Mouse (Mus musculus) liver, embryonic 13.5 days (tissue): ENCODE data around the gene Sf1. TPM values are rescaled to one million over a fixed set of nuclear protein-coding genes. Genes with fewer than 3 reads are reported as not detected.

ENCODE experiments used
- ATAC-seq: fragments of 200-750 bp; cut with Nextera tagmentation; 2 replicates; pipeline ENCODE4 v1.8.0; 2017; ENCODE audit warnings: low read depth, mild to moderate bottlenecking, moderate number of reproducible peaks, moderate library complexity
- DNase-seq: peaks from one replicate; pipeline ENCODE4 v3.0.0; 2022
- H3K27ac ChIP-seq: fragments of 300-500 bp; sonication (generic); 2 replicates; pipeline ENCODE4 v1.5.1; 2015; ENCODE audit warnings: moderate library complexity, mild to moderate bottlenecking, inconsistent platforms
- H3K27me3 ChIP-seq: fragments of 300-500 bp; sonication (generic); 2 replicates; pipeline ENCODE4 v1.6.1; 2015; ENCODE audit warnings: mild to moderate bottlenecking, inconsistent platforms
- H3K36me3 ChIP-seq: fragments of 300-500 bp; sonication (generic); 2 replicates; pipeline ENCODE4 v1.6.1; 2015; ENCODE audit warnings: mild to moderate bottlenecking, inconsistent platforms
- H3K4me1 ChIP-seq: fragments of 300-500 bp; sonication (generic); replicated peaks from 2 replicates; pipeline ENCODE4 v1.6.1; 2015; ENCODE audit warnings: inconsistent platforms
- H3K4me2 ChIP-seq: fragments of 300-500 bp; sonication (generic); 2 replicates; pipeline ENCODE4 v1.6.1; 2015; ENCODE audit warnings: inconsistent platforms, mild to moderate bottlenecking, moderate library complexity
- H3K4me3 ChIP-seq: fragments of 300-500 bp; sonication (generic); replicated peaks from 2 replicates; pipeline ENCODE4 v1.5.1; 2015; ENCODE audit warnings: mild to moderate bottlenecking, inconsistent platforms
- H3K9ac ChIP-seq: fragments of 300-500 bp; sonication (generic); 2 replicates; pipeline ENCODE4 v1.6.1; 2015; ENCODE audit warnings: mild to moderate bottlenecking, inconsistent platforms
- H3K9me3 ChIP-seq: fragments of 300-500 bp; sonication (generic); replicated peaks from 2 replicates; pipeline ENCODE4 v1.6.1; 2016; ENCODE audit warnings: inconsistent platforms
- WGBS: fragments of 180-500 bp; shearing (Covaris S2); methylation state at CpG from one replicate; pipeline ENCODE4 v1.1.7; 2015; ENCODE audit not compliant: insufficient replicate concordance; 5-methylcytosine and 5-hydroxymethylcytosine counted together
- polyA plus RNA-seq: library from polyadenylated mRNA; unstranded; fragments of >200 nt; fragmentation: Nextera tagmentation; extraction: Ambion mirVana; gene quantifications from 2 replicates; pipeline ENCODE4 v1.2.1, GENCODE M21; 2015

Gene Sf1
- polyA plus RNA-seq, 1 experiment from 2014 or later, result 68.4 TPM

DNA sequence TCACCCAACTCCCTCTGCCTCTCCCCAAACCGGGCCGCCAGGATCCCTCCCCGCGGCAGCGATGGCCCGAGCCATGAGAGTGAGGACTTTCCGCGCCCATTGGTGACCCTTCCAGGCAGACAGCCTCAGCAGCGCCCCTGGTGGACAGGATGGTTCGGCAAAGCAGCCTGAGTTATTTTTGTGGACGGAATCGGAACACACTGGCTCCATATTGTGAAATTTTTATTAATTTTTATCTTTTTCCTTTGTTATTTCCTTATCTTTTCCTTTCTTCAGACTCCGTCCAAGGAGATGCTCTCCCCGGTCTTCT is 12.7 kb downstream of the Sf1 start:
- Histone ChIP-seq H3K9me3 (no peaks in the 10 kb centered on the region), H3K4me2 (no peak overlapping the region), H3K27ac (no peak overlapping the region), H3K4me1 (peaks cover 5% of the 10 kb centered on the region; the same call in 1 of the 2 replicates), H3K4me3 (no peak overlapping the region), H3K36me3 (peaks cover 87% of the 10 kb centered on the region), H3K9ac (no peak overlapping the region), H3K27me3 (no peaks in the 10 kb centered on the region)
- ATAC-seq (no peak), DNase-seq (no peak)
- 85% methylated on average over 14 of the region's 14 CpGs for WGBS

DNA sequence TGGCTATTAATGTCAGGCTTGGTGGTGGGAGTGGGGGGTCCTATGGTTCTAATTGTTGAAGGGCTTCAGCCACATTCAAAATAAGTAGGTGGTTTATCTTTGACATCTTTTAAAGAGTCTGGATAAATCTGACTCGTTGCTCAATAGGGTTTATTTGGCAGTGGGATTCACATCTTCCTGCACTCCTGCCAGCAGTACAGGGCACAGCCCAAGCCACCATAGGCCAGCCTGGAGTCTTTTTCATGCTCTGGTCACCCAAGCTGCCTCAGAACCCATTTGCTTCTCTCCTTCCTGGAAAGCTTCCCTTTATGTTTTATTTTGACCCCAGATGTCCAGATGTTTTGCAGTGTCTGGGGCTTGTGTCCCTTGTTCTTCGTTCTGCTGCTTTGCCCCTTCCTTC is 13.2 kb downstream of the Sf1 start:
- DNase-seq (no peak), ATAC-seq (no peak)
- no peak overlapping the region for H3K4me3 ChIP-seq
- H3K9ac ChIP-seq, result no peak overlapping the region
- no peaks in the 10 kb centered on the region for H3K27me3 ChIP-seq
- no peaks in the 10 kb centered on the region for H3K9me3 ChIP-seq
- 75% methylated on average over 2 of the region's 2 CpGs for WGBS
- H3K36me3 ChIP-seq, result peaks cover 83% of the 10 kb centered on the region
- peaks cover 5% of the 10 kb centered on the region; the same call in 1 of the 2 replicates for H3K4me1 ChIP-seq
- H3K27ac ChIP-seq, result no peak overlapping the region
- H3K4me2 ChIP-seq, result no peak overlapping the region

DNA sequence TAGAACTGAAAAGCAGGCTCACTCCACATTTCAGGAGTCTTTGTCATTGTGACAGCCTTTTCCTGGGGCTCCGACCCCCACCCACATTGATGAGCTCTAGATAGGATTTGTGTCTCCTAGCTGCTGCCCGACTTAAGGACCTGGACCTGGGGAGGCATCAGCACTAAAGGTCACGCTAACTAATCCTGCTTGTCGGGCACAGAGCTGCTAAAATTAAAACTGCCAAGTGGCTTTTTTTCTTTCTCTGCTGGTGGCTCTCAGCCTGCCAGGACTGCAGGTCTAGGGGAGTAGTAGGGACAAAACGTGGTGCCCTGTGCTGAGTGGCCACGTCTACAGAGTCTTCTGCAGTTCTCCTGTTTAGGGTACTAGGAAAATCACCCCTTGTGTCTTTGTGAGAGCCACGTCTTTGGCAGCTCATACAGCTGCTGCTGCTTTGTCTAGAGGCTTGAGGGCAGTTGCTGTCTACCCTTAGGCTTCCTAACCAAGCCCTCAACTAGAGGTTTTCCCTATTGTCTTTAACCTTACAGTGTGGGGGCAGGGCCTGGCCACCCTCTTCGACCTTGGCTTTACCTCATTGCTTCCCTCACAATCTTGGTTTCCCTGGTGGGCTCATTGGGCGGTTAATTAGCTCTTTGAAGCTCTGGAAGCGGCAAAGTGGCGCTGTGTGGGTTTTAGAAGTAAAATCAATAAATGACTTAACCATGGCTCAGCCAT is 14.0 kb downstream of the Sf1 start:
- Histone ChIP-seq H3K9me3 (no peaks in the 10 kb centered on the region), H3K4me2 (no peak overlapping the region), H3K9ac (no peak overlapping the region), H3K4me3 (no peak overlapping the region), H3K4me1 (peaks cover 5% of the 10 kb centered on the region; the same call in 1 of the 2 replicates), H3K27ac (no peak overlapping the region), H3K27me3 (no peaks in the 10 kb centered on the region), H3K36me3 (peaks cover 74% of the 10 kb centered on the region)
- no peak for ATAC-seq
- no peak for DNase-seq
- WGBS, result 85% methylated on average over 11 of the region's 11 CpGs

DNA sequence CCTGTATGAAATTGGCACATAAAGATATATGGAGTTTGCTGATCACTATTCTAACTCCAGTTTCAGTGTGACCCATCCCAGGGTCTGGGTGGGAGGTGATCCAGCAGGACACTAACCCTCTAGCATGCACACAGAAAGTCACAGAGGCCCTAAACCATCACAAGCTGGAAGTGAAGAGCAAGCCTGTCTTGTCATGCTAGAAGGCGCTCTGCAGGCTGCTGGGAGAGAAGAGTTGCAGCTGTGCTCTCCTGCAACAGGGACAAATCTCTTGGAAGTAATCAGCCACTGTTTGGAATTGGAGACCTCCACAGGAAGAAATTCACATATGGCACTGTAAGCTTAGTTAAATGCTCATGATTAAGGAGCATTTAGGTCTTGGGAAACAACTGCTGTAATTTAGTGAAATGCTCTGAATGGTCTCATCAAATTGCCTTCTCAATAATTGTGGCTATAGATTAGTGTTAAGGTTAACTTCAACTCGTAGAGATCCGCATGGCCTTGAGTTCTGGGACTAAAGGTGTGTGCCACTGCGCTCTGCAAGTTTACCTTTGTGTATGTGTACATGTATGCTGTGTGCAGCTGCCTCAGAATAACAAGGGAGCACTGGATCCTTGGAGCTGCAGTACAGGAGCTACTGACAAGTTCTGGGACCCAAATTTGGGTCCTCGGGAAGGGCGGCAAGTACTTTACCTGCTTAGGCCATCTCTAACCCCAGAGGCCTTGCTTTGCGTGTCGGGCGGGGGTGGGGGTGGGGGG is 17.1 kb downstream of the Sf1 start:
- Histone ChIP-seq H3K36me3 (peaks cover 43% of the 10 kb centered on the region), H3K4me1 (peaks cover 16% of the 10 kb centered on the region; the same call in 1 of the 2 replicates), H3K9me3 (no peaks in the 10 kb centered on the region), H3K4me3 (no peak overlapping the region), H3K27ac (no peak overlapping the region), H3K4me2 (no peak overlapping the region), H3K9ac (no peak overlapping the region), H3K27me3 (no peaks in the 10 kb centered on the region)
- DNase-seq (no peak), ATAC-seq (no peak)
- 85% methylated on average over 9 of the region's 9 CpGs for WGBS

DNA sequence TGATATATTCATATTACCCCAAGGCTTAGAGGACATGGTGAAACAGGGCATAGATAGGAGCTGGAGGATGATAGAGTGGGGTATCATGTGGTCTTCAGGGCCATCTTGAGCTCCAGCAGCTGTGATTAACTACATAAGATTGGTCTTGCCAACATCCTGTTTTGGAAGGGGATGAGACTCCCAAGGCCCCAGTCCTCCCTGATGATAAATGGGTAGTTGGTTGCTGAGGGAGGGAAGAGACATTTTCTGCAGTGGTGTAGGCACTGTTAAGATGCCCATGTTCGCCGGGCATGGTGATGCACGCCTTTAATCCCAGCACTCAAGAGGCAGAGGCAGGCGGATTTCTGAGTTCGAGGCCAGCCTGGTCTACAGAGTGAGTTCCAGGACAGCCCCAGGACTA is 17.7 kb downstream of the Sf1 start:
- H3K27me3 ChIP-seq, result no peaks in the 10 kb centered on the region
- no peak overlapping the region for H3K27ac ChIP-seq
- no peaks in the 10 kb centered on the region for H3K9me3 ChIP-seq
- H3K4me1 ChIP-seq, result peaks cover 16% of the 10 kb centered on the region; the same call in 1 of the 2 replicates
- H3K36me3 ChIP-seq, result peaks cover 37% of the 10 kb centered on the region
- H3K4me2 ChIP-seq, result no peak overlapping the region
- WGBS, result 85% methylated on average over 5 of the region's 5 CpGs
- H3K4me3 ChIP-seq, result no peak overlapping the region
- no peak for DNase-seq
- no peak overlapping the region for H3K9ac ChIP-seq
- ATAC-seq, result no peak

DNA sequence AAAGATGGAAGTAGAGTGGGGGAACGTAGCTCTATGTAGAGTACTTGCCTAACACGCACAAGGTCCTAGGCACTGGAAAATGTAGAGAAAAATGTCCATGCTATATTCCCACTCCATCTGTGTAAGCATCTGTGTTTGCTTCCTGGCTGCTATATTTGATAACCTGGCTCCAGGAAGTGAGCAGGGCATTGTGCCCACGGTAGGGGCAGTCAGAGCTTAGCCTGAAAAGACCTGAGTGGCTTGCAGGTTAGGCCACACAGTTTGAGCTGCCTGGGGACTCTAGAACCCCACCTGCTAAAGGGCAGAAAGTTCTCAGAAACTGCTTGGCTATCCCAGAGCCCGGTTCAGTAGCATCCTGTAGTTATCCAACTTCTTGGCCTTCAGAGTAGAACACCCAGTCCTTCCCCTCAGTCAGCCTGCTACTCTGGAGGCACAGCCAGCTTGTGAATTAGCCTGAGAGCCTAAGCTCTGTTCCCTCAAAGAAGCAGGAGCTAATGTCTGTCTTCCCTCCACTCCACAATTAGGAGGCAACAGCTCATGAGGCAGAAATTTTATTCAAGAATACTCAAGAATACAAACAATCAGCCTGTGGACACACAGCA is 18.9 kb downstream of the Sf1 start:
- DNase-seq (no peak), ATAC-seq (no peak)
- H3K27ac ChIP-seq, result no peak overlapping the region
- H3K36me3 ChIP-seq, result peaks cover 25% of the 10 kb centered on the region
- no peak overlapping the region for H3K9ac ChIP-seq
- H3K4me1 ChIP-seq, result peaks cover 16% of the 10 kb centered on the region; the same call in 1 of the 2 replicates
- H3K4me2 ChIP-seq, result no peak overlapping the region
- H3K27me3 ChIP-seq, result no peaks in the 10 kb centered on the region
- H3K9me3 ChIP-seq, result no peaks in the 10 kb centered on the region
- 45% methylated on average over 4 of the region's 4 CpGs for WGBS
- H3K4me3 ChIP-seq, result no peak overlapping the region

DNA sequence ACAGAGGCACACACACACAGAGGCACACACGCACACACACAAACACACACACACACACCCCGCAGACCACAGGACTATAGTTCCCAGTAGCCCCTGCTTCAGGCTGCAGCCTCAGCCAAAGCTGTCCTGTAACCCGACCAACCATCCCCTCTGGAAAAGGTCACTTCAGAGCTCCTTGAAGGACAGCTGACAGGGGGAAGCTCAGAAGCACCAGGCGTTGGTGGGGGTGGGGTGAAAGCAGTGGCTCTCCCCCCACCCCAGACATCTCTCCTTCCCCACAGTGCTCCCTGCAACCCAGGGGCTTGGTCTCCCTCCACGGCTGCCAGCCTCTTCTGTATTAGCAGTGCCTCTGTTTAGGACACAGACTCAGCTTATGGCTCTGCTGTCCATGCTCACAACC is 20.0 kb downstream of the Sf1 start:
- no peak overlapping the region for H3K4me2 ChIP-seq
- peaks cover 14% of the 10 kb centered on the region for H3K36me3 ChIP-seq
- H3K9ac ChIP-seq, result no peak overlapping the region
- 37% methylated on average over 5 of the region's 5 CpGs for WGBS
- peaks cover 16% of the 10 kb centered on the region; the same call in 1 of the 2 replicates for H3K4me1 ChIP-seq
- no peak for DNase-seq
- no peak overlapping the region for H3K4me3 ChIP-seq
- no peak for ATAC-seq
- no peaks in the 10 kb centered on the region for H3K9me3 ChIP-seq
- H3K27ac ChIP-seq, result no peak overlapping the region
- no peaks in the 10 kb centered on the region for H3K27me3 ChIP-seq

DNA sequence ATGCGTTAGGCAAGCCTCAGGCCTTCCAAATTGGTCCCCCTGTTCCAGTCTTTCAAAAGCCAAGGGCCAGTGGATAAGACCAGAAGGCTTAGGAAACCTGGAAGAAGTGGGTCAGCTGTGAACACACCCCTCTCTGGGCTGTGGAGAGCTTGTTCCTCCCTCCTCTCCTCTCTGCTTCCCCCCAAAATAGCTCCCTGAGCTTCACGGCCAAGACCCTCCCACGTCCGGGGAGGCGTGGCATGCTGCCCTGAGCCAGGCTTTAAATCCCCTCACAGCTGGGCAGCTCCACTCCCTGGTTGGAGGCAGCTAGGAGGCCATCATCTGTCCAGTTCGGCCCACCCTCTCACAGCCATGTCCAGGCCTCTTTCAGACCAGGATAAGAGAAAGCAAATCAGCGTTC is 20.6 kb downstream of the Sf1 start, which contains the start of gene Pygm:
Pygm (plus strand) TSS at position 272 of the 400 bp plus-strand sequence.
- DNase-seq (no peak), ATAC-seq (no peak)
- Histone ChIP-seq H3K9me3 (no peaks in the 10 kb centered on the region), H3K36me3 (peaks cover 8% of the 10 kb centered on the region), H3K9ac (no peak within 1 kb of the TSS), H3K4me2 (no peak within 1 kb of the TSS), H3K27me3 (peaks cover 4% of the 10 kb centered on the region), H3K4me1 (peaks cover 20% of the 10 kb centered on the region), H3K27ac (no peak within 1 kb of the TSS), H3K4me3 (no peak within 1 kb of the TSS)
- WGBS, result 20% methylated on average over 7 of the region's 7 CpGs

DNA sequence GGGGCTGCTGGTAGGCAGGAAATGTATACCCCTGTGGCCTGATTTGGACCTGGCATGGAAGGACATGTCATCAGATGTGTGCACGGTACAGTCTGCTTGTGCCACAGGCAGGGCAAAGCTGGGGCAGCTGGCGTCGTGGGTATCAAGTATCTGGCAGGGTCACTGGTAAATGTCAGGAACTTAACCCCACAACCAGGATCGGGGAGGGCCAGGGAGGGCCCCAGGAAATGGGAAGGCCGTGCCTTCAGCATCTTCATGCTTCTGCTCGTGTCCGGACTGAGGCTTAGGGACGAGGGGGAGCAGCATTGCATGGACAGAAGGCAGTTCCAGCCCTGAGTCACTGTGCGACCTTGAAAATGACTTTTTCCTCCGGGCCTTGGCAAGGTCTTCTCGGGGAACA is 21.5 kb downstream of the Sf1 start:
- Histone ChIP-seq H3K9ac (no peak overlapping the region), H3K36me3 (no peaks in the 10 kb centered on the region; the same call in 1 of the 2 replicates), H3K9me3 (no peaks in the 10 kb centered on the region), H3K4me2 (no peak overlapping the region), H3K4me3 (no peak overlapping the region), H3K27ac (no peak overlapping the region), H3K27me3 (peaks cover 9% of the 10 kb centered on the region), H3K4me1 (peaks cover 28% of the 10 kb centered on the region)
- DNase-seq (no peak), ATAC-seq (no peak)
- WGBS, result 69% methylated on average over 11 of the region's 11 CpGs

DNA sequence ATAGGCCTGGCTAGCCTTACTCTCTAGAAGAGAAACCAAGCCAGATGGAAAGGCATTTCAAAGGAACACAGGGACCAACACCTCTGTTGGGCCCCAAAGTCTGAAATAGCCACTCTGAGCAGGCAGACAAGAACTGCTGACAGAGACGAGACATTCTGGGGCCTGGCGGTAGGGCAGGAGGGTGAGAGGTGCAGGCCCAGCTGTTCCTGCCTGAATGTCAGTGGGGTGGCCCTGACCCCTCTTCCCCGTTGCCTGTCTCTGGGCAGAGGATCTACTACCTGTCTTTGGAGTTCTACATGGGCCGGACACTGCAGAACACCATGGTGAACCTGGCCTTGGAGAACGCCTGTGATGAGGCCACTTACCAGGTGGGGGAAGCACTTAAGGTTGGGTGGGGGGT is 21.9 kb downstream of the Sf1 start:
- Histone ChIP-seq H3K4me2 (no peak overlapping the region), H3K27me3 (peaks cover 9% of the 10 kb centered on the region), H3K27ac (no peak overlapping the region), H3K36me3 (no peaks in the 10 kb centered on the region), H3K9ac (no peak overlapping the region), H3K4me1 (peaks cover 32% of the 10 kb centered on the region), H3K9me3 (no peaks in the 10 kb centered on the region), H3K4me3 (no peak overlapping the region)
- ATAC-seq (no peak), DNase-seq (no peak)
- 74% methylated on average over 5 of the region's 5 CpGs for WGBS

DNA sequence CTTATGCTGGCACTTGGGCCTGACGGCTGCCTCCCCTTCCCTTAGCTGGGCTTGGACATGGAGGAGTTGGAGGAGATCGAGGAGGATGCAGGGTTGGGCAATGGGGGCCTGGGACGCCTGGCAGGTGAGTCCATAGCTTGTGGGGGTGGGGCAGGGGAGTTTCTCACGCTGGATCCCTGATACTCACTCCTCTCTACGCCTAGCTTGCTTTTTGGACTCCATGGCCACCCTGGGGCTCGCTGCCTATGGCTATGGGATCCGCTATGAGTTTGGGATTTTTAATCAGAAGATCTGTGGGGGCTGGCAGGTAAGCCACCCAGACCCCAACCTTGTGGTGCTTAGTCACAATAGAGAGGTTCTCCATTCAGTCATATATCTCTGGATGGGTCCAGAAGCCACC is 22.3 kb downstream of the Sf1 start:
- Histone ChIP-seq H3K9me3 (no peaks in the 10 kb centered on the region), H3K9ac (no peak overlapping the region), H3K27me3 (peaks cover 9% of the 10 kb centered on the region), H3K36me3 (no peaks in the 10 kb centered on the region), H3K4me1 (peaks cover 36% of the 10 kb centered on the region), H3K4me3 (no peak overlapping the region), H3K27ac (no peak overlapping the region), H3K4me2 (no peak overlapping the region)
- DNase-seq (no peak), ATAC-seq (no peak)
- WGBS, result 56% methylated on average over 7 of the region's 7 CpGs
